Mouse (Mus musculus) lung, embryonic 15.5 days (tissue): ENCODE measurements at regions not wholly inside any gene's neighbourhood (a gene's known extent, or its start where the extent isn't known, plus 50 kb on each side); places are given as distances from the start of the nearest gene placed in this dataset.

Experiments used
- ATAC-seq: fragments of 200-750 bp; cut with Nextera tagmentation; 2 replicates; pipeline ENCODE4 v1.8.0; 2017; ENCODE audit warnings: moderate number of reproducible peaks, borderline replicate concordance; ENCODE audit not compliant: low FRiP score, low TSS enrichment; ENCODE audit errors: extremely low read depth
- H3K27ac ChIP-seq: fragments of 300-500 bp; sonication (generic); 2 replicates; pipeline ENCODE4 v1.5.1; 2015; ENCODE audit warnings: moderate library complexity, mild to moderate bottlenecking, inconsistent platforms
- H3K27me3 ChIP-seq: fragments of 300-500 bp; sonication (generic); 2 replicates; pipeline ENCODE4 v1.6.1; 2015; ENCODE audit warnings: inconsistent platforms
- H3K36me3 ChIP-seq: fragments of 300-500 bp; sonication (generic); 2 replicates; pipeline ENCODE4 v1.6.1; 2015; ENCODE audit warnings: inconsistent platforms
- H3K4me1 ChIP-seq: fragments of 300-500 bp; sonication (generic); 2 replicates; pipeline ENCODE4 v1.6.1; 2015; ENCODE audit warnings: inconsistent platforms
- H3K4me2 ChIP-seq: fragments of 300-500 bp; sonication (generic); 2 replicates; pipeline ENCODE4 v1.6.1; 2015; ENCODE audit warnings: inconsistent platforms, mild to moderate bottlenecking, moderate library complexity
- H3K4me3 ChIP-seq: fragments of 300-500 bp; sonication (generic); 2 replicates; pipeline ENCODE4 v1.5.1; 2015; ENCODE audit warnings: mild to moderate bottlenecking, inconsistent platforms
- H3K9ac ChIP-seq: fragments of 300-500 bp; sonication (generic); 2 replicates; pipeline ENCODE4 v1.6.1; 2015; ENCODE audit warnings: inconsistent platforms
- H3K9me3 ChIP-seq: fragments of 300-500 bp; sonication (generic); 2 replicates; pipeline ENCODE4 v1.6.1; 2016; ENCODE audit warnings: inconsistent platforms
- WGBS: fragments of 180-500 bp; shearing (Covaris S2); methylation state at CpG from one replicate; pipeline ENCODE4 v1.1.7; 2015; 5-methylcytosine and 5-hydroxymethylcytosine counted together

DNA sequence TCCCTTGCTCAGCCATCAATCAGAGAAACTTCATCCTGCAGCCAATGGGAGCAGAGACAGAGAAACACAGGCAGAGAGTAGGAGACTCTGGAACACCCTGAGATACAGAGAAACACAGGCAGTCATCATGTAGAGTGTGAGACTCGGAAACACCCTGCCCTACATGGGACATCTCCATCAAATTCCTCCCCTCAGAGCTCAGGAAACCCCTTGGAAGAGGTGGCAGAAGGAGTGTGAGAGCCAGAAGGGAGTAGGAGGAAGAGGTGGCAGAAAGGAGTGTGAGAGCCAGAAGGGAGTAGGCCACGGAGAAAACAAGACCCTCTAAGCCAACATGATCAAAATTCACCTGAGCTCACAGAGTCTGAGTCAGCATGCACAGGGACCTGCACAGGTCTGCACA, 197.5 kb downstream of the Rap2a start:
- no peak for ATAC-seq
- Histone ChIP-seq H3K4me1 (no peaks in the 10 kb centered on the region), H3K36me3 (no peaks in the 10 kb centered on the region), H3K9me3 (no peaks in the 10 kb centered on the region), H3K4me2 (no peak overlapping the region), H3K9ac (no peak overlapping the region), H3K4me3 (no peak overlapping the region), H3K27ac (no peak overlapping the region), H3K27me3 (no peaks in the 10 kb centered on the region)
- WGBS: 70% methylated on average over 2 of the region's 2 CpGs

DNA sequence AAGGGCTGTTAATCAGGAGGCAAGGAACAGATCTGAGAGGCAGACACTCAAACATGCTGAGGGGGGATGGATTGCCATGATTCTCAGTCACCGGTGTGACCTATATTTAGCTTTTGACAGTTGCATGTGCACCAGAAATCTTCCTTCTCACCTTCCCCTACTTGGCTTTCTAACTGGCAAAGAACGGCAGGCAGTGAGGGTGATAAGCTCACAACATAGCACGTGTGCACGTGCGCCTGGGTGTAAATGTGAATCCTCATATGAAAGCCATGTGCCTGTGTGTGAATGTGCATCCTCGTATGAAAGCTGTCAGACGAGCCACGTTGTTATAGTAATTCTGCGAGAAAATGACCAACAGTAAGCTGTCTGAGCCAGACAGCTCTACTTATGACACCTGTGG, 200.3 kb downstream of the Rap2a start:
- Histone ChIP-seq H3K4me3 (no peak overlapping the region), H3K27me3 (no peaks in the 10 kb centered on the region), H3K9ac (no peak overlapping the region), H3K36me3 (no peaks in the 10 kb centered on the region), H3K27ac (no peak overlapping the region), H3K4me2 (no peak overlapping the region), H3K4me1 (no peaks in the 10 kb centered on the region), H3K9me3 (no peaks in the 10 kb centered on the region)
- no peak for ATAC-seq
- 70% methylated on average over 9 of the region's 9 CpGs for WGBS

DNA sequence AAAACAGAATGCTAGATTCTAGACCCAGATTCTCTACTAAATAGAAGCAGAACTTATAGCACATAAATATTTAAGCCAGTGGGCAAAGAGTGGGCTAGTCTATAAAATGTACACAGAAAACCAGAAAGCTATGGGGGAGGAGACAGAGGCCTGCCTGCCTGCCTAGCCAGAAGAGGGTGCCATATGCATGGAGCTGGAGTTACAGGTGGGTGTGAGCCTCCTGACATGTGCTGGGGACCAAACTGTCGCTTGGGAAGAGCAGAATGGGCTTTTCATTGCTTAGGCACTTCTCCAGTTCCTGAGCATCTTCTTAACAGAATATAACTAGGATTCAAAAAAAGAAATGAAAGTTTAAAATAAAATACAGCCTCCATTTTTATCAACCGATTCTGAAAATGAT, 200.8 kb downstream of the Rap2a start:
- ATAC-seq: no peak
- no peaks in the 10 kb centered on the region for H3K36me3 ChIP-seq
- H3K9ac ChIP-seq: no peak overlapping the region
- 69% methylated on average over 2 of the region's 2 CpGs for WGBS
- H3K9me3 ChIP-seq: no peaks in the 10 kb centered on the region
- no peak overlapping the region for H3K27ac ChIP-seq
- H3K27me3 ChIP-seq: no peaks in the 10 kb centered on the region
- H3K4me3 ChIP-seq: no peak overlapping the region
- no peaks in the 10 kb centered on the region for H3K4me1 ChIP-seq
- H3K4me2 ChIP-seq: no peak overlapping the region

DNA sequence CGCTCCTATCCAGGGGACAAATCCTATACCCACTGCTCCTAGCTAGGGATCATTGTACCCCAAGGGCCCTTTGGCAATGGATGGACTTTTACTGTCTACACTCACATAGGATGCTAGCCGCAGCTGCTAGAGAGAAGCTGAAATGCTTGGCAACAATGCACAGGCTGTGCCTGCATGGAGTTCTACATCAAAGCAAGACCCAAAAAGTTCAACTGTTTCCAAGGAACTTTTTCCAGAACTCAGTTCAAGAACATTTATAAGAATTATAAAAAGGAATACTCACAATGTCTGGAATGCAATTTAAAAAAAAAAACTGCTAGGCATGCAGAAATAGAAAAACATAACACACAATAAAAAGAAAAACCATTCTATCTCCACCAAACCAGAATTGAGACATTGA, 202.0 kb downstream of the Rap2a start:
- Histone ChIP-seq H3K4me1 (peaks cover 3% of the 10 kb centered on the region; the same call in 1 of the 2 replicates), H3K4me3 (no peak overlapping the region), H3K9me3 (no peaks in the 10 kb centered on the region), H3K36me3 (no peaks in the 10 kb centered on the region), H3K27ac (peak overlapping the region; percentile 37; the same call in 1 of the 2 replicates), H3K9ac (no peak overlapping the region), H3K4me2 (no peak overlapping the region), H3K27me3 (no peaks in the 10 kb centered on the region)
- ATAC-seq: peak; percentile 55; the same call in 1 of the 2 replicates
- WGBS: 80% methylated on average over 2 of the region's 2 CpGs

DNA sequence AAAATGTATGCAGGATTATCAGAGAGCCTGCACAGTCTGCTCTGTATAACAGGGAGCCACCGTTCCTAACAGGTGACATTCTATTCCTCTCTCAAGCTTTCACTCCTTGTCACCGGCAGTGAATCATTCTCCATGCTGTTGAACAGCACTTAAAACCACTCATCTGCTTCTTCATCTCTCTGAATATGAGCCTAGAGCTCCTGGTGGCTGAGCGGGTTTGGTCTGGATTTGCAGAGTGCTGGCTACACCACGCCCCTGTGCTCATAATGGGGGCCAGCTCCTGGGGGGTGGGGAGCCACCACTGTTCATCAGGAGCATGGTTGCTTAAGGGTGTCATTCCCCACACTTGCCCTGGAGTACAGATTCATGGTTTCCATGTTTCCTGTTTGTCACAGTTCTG, 207.0 kb downstream of the Rap2a start:
- Histone ChIP-seq H3K4me2 (no peak overlapping the region; the same call in 1 of the 2 replicates), H3K9ac (no peak overlapping the region), H3K27me3 (no peaks in the 10 kb centered on the region), H3K4me1 (peaks cover 15% of the 10 kb centered on the region; the same call in 1 of the 2 replicates), H3K27ac (no peak overlapping the region), H3K9me3 (no peaks in the 10 kb centered on the region), H3K4me3 (no peak overlapping the region), H3K36me3 (no peaks in the 10 kb centered on the region)
- ATAC-seq: no peak
- WGBS: 48% methylated on average over 4 of the region's 4 CpGs

DNA sequence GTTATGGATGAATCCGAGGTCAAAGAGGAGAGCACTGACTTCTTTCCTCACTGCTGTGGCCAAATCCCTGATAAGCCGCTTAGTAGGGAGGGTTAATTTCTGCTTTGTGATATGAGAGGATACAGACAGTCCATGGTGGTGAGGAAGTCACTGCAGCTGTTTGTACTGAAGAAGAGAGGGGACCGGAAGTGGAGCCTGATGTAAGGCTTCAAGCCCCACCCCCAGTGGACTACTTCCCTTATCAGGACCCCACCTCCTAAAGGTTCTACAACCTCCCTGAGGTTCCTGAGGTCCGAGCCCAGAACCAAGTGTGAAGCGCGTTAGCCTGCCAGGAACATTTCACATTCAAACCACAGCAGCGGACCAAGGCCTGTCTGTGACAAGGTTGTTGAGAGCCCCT, 207.6 kb downstream of the Rap2a start:
- Histone ChIP-seq H3K27ac (no peak overlapping the region), H3K36me3 (no peaks in the 10 kb centered on the region), H3K4me3 (no peak overlapping the region), H3K9me3 (no peaks in the 10 kb centered on the region), H3K4me1 (peaks cover 15% of the 10 kb centered on the region; the same call in 1 of the 2 replicates), H3K9ac (no peak overlapping the region), H3K27me3 (no peaks in the 10 kb centered on the region), H3K4me2 (no peak overlapping the region)
- no peak for ATAC-seq
- 60% methylated on average over 7 of the region's 7 CpGs for WGBS

DNA sequence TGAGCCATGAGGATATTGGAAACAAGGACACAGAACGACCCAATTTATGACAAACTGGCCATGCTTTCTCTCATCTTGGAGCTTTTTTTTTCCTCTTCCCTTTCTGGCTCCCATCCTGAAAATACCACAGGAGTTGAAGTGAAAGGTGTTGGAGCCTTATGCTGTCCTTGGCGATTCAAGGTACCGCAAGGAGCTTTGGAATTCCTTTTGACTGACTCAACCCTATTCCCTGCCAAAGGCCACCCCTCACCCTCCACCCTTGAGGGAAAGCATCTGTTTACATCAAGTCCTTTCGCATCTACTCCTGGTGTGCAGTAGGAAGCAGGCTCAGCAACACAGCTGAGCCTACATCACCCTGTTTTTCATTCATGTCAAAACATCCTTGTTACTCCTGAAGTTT, 208.5 kb downstream of the Rap2a start:
- Histone ChIP-seq H3K9me3 (no peaks in the 10 kb centered on the region), H3K4me3 (no peak overlapping the region), H3K9ac (no peak overlapping the region), H3K27me3 (no peaks in the 10 kb centered on the region), H3K27ac (no peak overlapping the region), H3K36me3 (no peaks in the 10 kb centered on the region), H3K4me1 (peaks cover 15% of the 10 kb centered on the region; the same call in 1 of the 2 replicates), H3K4me2 (no peak overlapping the region)
- 59% methylated on average over 4 of the region's 4 CpGs for WGBS
- no peak for ATAC-seq

DNA sequence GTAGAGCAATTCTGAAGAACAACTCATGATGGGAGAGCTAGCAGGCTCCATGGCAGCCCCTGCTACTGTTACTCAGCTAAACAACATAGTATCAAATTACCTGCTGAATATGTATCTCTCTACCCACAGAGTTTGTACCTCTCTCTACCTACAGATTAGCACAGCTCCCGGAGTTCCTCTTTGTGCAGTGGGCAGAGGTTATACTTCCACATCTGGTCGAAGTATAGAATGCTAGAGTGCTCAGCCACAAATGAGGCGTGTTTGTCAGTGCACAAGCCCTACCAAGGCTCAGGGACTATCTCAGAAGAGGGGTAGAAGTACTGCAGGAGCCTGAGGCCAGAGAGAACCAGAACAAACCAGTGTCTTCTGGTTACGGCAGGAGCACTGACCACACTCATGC, 211.6 kb upstream of the Ipo5 start:
- no peak for ATAC-seq
- Histone ChIP-seq H3K4me2 (no peak overlapping the region), H3K9ac (no peak overlapping the region), H3K9me3 (no peaks in the 10 kb centered on the region), H3K36me3 (no peaks in the 10 kb centered on the region), H3K27me3 (no peaks in the 10 kb centered on the region), H3K4me3 (no peak overlapping the region), H3K4me1 (no peaks in the 10 kb centered on the region), H3K27ac (no peak overlapping the region)
- 74% methylated on average over 4 of the region's 4 CpGs for whole genome bisulfite sequencing

DNA sequence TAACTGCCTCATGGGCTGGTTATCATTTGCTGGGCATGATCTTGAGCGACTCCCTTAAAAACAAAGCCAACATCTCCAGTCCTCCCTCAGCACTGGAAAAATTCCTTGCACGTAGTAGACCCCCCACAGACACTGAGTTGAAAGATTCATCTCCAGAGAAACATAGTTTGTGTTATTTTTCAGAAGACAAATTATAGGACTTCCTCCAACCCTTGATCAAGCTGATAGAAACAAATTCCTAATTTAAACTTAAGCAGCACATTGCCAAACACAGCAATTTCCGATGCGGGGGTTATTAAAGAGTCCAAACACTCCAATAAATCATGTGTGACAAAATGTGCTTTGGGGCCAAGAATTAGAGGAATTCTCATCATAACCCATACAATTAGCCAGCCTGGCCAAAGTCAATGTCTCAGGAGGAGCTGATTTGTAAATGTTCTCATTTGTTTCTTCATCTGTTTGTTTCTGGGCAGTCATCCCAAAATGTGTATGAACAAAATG, 205.7 kb upstream of the Ipo5 start:
- Histone ChIP-seq H3K4me2 (no peak overlapping the region), H3K27ac (peak overlapping the region; percentile 79), H3K4me3 (no peak overlapping the region), H3K9me3 (no peaks in the 10 kb centered on the region), H3K9ac (no peak overlapping the region), H3K36me3 (no peaks in the 10 kb centered on the region), H3K4me1 (peaks cover 20% of the 10 kb centered on the region), H3K27me3 (no peaks in the 10 kb centered on the region; the same call in 1 of the 2 replicates)
- ATAC-seq: peak; percentile 91
- 34% methylated on average over 4 of the region's 4 CpGs for WGBS

DNA sequence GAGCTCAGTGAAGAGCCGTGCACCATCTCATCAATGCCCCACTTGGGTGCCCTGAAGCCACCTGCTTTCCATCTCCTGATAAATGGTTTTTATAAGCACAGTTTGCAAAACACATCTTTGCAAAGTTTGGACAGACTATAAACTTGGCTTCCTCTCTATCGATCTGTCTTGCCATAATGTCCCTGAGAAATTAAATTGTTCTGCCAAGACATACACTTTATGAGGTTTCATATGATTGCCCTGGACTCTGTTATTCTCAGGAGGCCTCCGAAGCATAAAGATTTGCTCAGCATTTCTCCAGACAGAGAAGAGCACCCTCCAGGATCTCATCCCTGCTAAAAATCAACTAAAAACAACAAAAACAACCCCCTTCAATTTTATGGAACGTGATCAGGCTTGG, 200.2 kb upstream of the Ipo5 start:
- 44% methylated on average over 4 of the region's 4 CpGs for WGBS
- Histone ChIP-seq H3K9ac (no peak overlapping the region), H3K27ac (peak overlapping the region; percentile 51; the same call in 1 of the 2 replicates), H3K9me3 (no peaks in the 10 kb centered on the region), H3K4me2 (no peak overlapping the region), H3K36me3 (no peaks in the 10 kb centered on the region), H3K27me3 (no peaks in the 10 kb centered on the region; the same call in 1 of the 2 replicates), H3K4me3 (no peak overlapping the region), H3K4me1 (peaks cover 26% of the 10 kb centered on the region)
- ATAC-seq: peak; percentile 61; the same call in 1 of the 2 replicates

DNA sequence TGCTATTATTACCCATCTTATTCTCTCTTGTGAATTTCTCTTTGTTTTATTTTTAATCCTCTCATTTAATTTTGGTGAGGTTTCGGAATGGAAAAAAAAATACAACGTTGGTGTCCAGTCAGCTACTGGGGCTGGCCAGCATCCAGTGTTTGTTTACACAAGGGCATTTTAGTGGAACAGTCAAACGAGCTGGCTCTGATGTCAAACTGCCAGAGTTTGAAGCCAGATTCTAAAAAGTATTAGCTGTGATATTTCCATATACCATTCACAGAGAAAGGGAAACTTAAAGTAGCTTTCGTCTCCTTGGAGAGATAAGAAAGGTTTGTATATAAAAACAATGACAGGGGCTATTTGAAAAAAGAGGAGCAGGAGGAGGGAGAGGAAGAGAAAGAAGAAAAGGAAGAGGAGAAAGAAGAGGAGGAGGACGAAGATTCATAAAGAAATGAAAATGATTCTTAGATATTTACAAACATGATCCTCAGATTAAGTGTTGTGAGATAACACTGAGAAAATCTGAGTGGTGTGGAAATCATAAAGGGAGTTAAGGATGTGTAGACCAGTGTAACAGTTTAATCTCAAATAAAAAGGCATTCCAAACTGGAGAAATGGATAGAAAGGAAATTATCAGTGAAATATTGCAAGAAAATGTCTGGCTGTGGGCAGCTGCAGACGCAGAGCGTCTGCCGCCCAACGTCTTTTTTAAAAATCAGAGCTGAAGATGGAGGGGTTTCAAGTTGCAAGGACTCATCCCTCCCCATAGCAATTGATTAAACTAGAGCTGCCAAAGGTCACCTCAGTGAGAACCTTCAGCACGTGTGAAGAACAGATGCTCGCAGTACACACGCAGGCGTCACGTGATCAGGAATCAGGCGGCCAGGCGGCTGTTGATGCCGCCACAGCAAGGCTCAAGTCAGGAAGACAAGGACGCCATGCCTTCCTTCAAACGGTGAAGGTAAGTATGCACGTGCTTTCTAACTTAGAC, 190.3 kb upstream of the Ipo5 start:
- H3K27ac ChIP-seq: peak overlapping the region; percentile 95
- 28% methylated on average over 20 of the region's 20 CpGs for WGBS

More for the DNA sequence above, 190.3 kb upstream of the Ipo5 start:
- no peaks in the 10 kb centered on the region for H3K9me3 ChIP-seq
- peak; percentile 85 for ATAC-seq
- H3K4me2 ChIP-seq: peak overlapping the region; percentile 16; the same call in 1 of the 2 replicates
- H3K4me1 ChIP-seq: peaks cover 32% of the 10 kb centered on the region
- H3K4me3 ChIP-seq: no peak overlapping the region
- no peaks in the 10 kb centered on the region for H3K36me3 ChIP-seq
- H3K9ac ChIP-seq: no peak overlapping the region
- H3K27me3 ChIP-seq: no peaks in the 10 kb centered on the region
